Mouse (Mus musculus): Measurements from ENCODE around the gene Itsn2. TPM values are rescaled to one million over a fixed set of nuclear protein-coding genes. Genes with fewer than 3 reads are reported as not detected.

Itsn2 gene
- polyA plus RNA-seq, 1 experiment from 2014 or later = 35.4 TPM

- 59% methylated on average over 9 of the region's 9 CpGs for WGBS (ENCODE audit: insufficient replicate concordance)
These were observed 33.8 kb upstream of the Itsn2 start for GRCm38 (mm10) chr12:4558475-4559279.

GRCm38 (mm10) chr12:4571864-4572263, 20.6 kb upstream of the Itsn2 start:
- Histone ChIP-seq H3K4me2 (no peak overlapping the region), H3K9me3 (replicated peaks) (no peaks in the 10 kb centered on the region), H3K27ac (no peak overlapping the region), H3K4me1 (no peaks in the 10 kb centered on the region), H3K27me3 (replicated peaks) (no peaks in the 10 kb centered on the region), H3K9ac (no peak overlapping the region), H3K4me3 (no peak overlapping the region), H3K36me3 (no peaks in the 10 kb centered on the region)
- ATAC-seq = peak; percentile 79; the same call in 1 of the 2 replicates
- WGBS (ENCODE audit: insufficient replicate concordance) = 20% methylated on average over 5 of the region's 5 CpGs

More at GRCm38 (mm10) chr12:4558475-4559279, 33.8 kb upstream of the Itsn2 start:
- Histone ChIP-seq H3K27me3 (replicated peaks) (no peaks in the 10 kb centered on the region), H3K36me3 (no peaks in the 10 kb centered on the region), H3K27ac (no peak overlapping the region), H3K9me3 (replicated peaks) (no peaks in the 10 kb centered on the region), H3K4me1 (no peaks in the 10 kb centered on the region), H3K4me2 (no peak overlapping the region), H3K9ac (no peak overlapping the region), H3K4me3 (no peak overlapping the region)
- no peak for ATAC-seq

- WGBS (ENCODE audit: insufficient replicate concordance) = 62% methylated on average over 4 of the region's 4 CpGs
- Histone ChIP-seq H3K36me3 (no peaks in the 10 kb centered on the region), H3K27ac (no peak overlapping the region), H3K9me3 (replicated peaks) (no peaks in the 10 kb centered on the region), H3K9ac (no peak overlapping the region), H3K4me2 (no peak overlapping the region), H3K27me3 (replicated peaks) (no peaks in the 10 kb centered on the region), H3K4me1 (no peaks in the 10 kb centered on the region), H3K4me3 (no peak overlapping the region)
- no peak for ATAC-seq
These were observed 18.4 kb upstream of the Itsn2 start for GRCm38 (mm10) chr12:4574065-4574464.

GRCm38 (mm10) chr12:4582326-4582725, 10.1 kb upstream of the Itsn2 start:
- no peaks in the 10 kb centered on the region for H3K36me3 ChIP-seq
- no peaks in the 10 kb centered on the region for H3K27me3 ChIP-seq (replicated peaks)
- no peaks in the 10 kb centered on the region; the same call in 1 of the 2 replicates for H3K9me3 ChIP-seq (replicated peaks)
- no peaks in the 10 kb centered on the region for H3K4me1 ChIP-seq
- H3K4me3 ChIP-seq = no peak overlapping the region
- ATAC-seq = no peak
- H3K27ac ChIP-seq = no peak overlapping the region
- H3K4me2 ChIP-seq = no peak overlapping the region
- H3K9ac ChIP-seq = no peak overlapping the region

GRCm38 (mm10) chr12:4587846-4588245, 4.6 kb upstream of the Itsn2 start:
- no peak overlapping the region for H3K27ac ChIP-seq
- no peaks in the 10 kb centered on the region for H3K36me3 ChIP-seq
- H3K4me2 ChIP-seq = no peak overlapping the region
- 66% methylated on average over 2 of the region's 2 CpGs for WGBS (ENCODE audit: insufficient replicate concordance)
- no peak for ATAC-seq
- no peaks in the 10 kb centered on the region; the same call in 1 of the 2 replicates for H3K9me3 ChIP-seq (replicated peaks)
- H3K27me3 ChIP-seq (replicated peaks) = no peaks in the 10 kb centered on the region
- peaks cover 6% of the 10 kb centered on the region for H3K4me1 ChIP-seq
- no peak overlapping the region for H3K9ac ChIP-seq
- H3K4me3 ChIP-seq = no peak overlapping the region

- Histone ChIP-seq H3K4me2 (no peak overlapping the region), H3K9me3 (replicated peaks) (no peaks in the 10 kb centered on the region; the same call in 1 of the 2 replicates), H3K9ac (no peak overlapping the region), H3K4me3 (no peak overlapping the region), H3K27me3 (replicated peaks) (no peaks in the 10 kb centered on the region), H3K4me1 (peaks cover 7% of the 10 kb centered on the region), H3K36me3 (no peaks in the 10 kb centered on the region), H3K27ac (no peak overlapping the region)
- 71% methylated on average over 3 of the region's 3 CpGs for WGBS (ENCODE audit: insufficient replicate concordance)
- ATAC-seq = no peak
These were observed 3.8 kb upstream of the Itsn2 start for GRCm38 (mm10) chr12:4588603-4589002.

GRCm38 (mm10) chr12:4592025-4592424, 413 bp upstream of the Itsn2 start:
- no peak overlapping the region for H3K27ac ChIP-seq
- H3K9ac ChIP-seq = peak overlapping the region; percentile 92

GRCm38 (mm10) chr12:4593166-4593929, 910 bp downstream of the Itsn2 start:
- peaks cover 34% of the 10 kb centered on the region for H3K4me1 ChIP-seq
- H3K27ac ChIP-seq = peak overlapping the region; percentile 90
- WGBS (ENCODE audit: insufficient replicate concordance) = under 1% methylated on average over 80 of the region's 80 CpGs
- peak overlapping the region; percentile 92 for H3K9ac ChIP-seq
- H3K36me3 ChIP-seq = peaks cover 3% of the 10 kb centered on the region; the same call in 1 of the 2 replicates
- H3K27me3 ChIP-seq (replicated peaks) = no peaks in the 10 kb centered on the region
- no peaks in the 10 kb centered on the region for H3K9me3 ChIP-seq (replicated peaks)
- peak overlapping the region; percentile 92 for H3K4me3 ChIP-seq
- ATAC-seq = peak; percentile 87
- H3K4me2 ChIP-seq = peak overlapping the region; percentile 93

More at GRCm38 (mm10) chr12:4592025-4592424, 413 bp upstream of the Itsn2 start:
- H3K4me1 ChIP-seq = peaks cover 33% of the 10 kb centered on the region
- ATAC-seq = no peak
- peak overlapping the region; percentile 92 for H3K4me3 ChIP-seq
- H3K9me3 ChIP-seq (replicated peaks) = no peaks in the 10 kb centered on the region
- H3K36me3 ChIP-seq = peaks cover 3% of the 10 kb centered on the region; the same call in 1 of the 2 replicates
- H3K4me2 ChIP-seq = peak overlapping the region; percentile 93
- H3K27me3 ChIP-seq (replicated peaks) = no peaks in the 10 kb centered on the region
- WGBS (ENCODE audit: insufficient replicate concordance) = 51% methylated on average over 6 of the region's 6 CpGs

GRCm38 (mm10) chr12:4593930-4594391, 1.5 kb downstream of the Itsn2 start:
- 31% methylated on average over 9 of the region's 9 CpGs for WGBS (ENCODE audit: insufficient replicate concordance)
- no peaks in the 10 kb centered on the region for H3K9me3 ChIP-seq (replicated peaks)
- ATAC-seq = no peak
- H3K27ac ChIP-seq = no peak overlapping the region
- H3K27me3 ChIP-seq (replicated peaks) = no peaks in the 10 kb centered on the region
- H3K4me2 ChIP-seq = peak overlapping the region; percentile 93
- peaks cover 3% of the 10 kb centered on the region; the same call in 1 of the 2 replicates for H3K36me3 ChIP-seq
- peaks cover 39% of the 10 kb centered on the region for H3K4me1 ChIP-seq
- peak overlapping the region; percentile 92 for H3K9ac ChIP-seq
- H3K4me3 ChIP-seq = peak overlapping the region; percentile 92

GRCm38 (mm10) chr12:4595055-4595454, 2.6 kb downstream of the Itsn2 start:
- Histone ChIP-seq H3K4me2 (peak overlapping the region; percentile 30), H3K36me3 (peaks cover 3% of the 10 kb centered on the region; the same call in 1 of the 2 replicates), H3K4me3 (no peak overlapping the region), H3K4me1 (peaks cover 44% of the 10 kb centered on the region), H3K9me3 (replicated peaks) (no peaks in the 10 kb centered on the region), H3K27me3 (replicated peaks) (no peaks in the 10 kb centered on the region), H3K9ac (no peak overlapping the region), H3K27ac (no peak overlapping the region)
- 26% methylated on average over 6 of the region's 6 CpGs for WGBS (ENCODE audit: insufficient replicate concordance)
- no peak for ATAC-seq

- no peak overlapping the region for H3K4me2 ChIP-seq
- H3K4me3 ChIP-seq = no peak overlapping the region
- ATAC-seq = no peak
- no peak overlapping the region for H3K27ac ChIP-seq
- WGBS (ENCODE audit: insufficient replicate concordance) = 65% methylated on average over 8 of the region's 8 CpGs
- peaks cover 3% of the 10 kb centered on the region; the same call in 1 of the 2 replicates for H3K36me3 ChIP-seq
- no peaks in the 10 kb centered on the region for H3K9me3 ChIP-seq (replicated peaks)
- H3K27me3 ChIP-seq (replicated peaks) = no peaks in the 10 kb centered on the region
- no peak overlapping the region for H3K9ac ChIP-seq
- H3K4me1 ChIP-seq = peaks cover 40% of the 10 kb centered on the region
These were observed 6.4 kb downstream of the Itsn2 start for GRCm38 (mm10) chr12:4598666-4599428.
